Mouse (Mus musculus) left cerebral cortex, postnatal 10 days (tissue): Measurements from ENCODE around the gene Man2a2. TPM values are rescaled to one million over a fixed set of nuclear protein-coding genes. Genes with fewer than 3 reads are reported as not detected.
"Not testable (repeated sequence)": the region's sequence is repeated elsewhere in the genome, so short reads cannot be mapped to it uniquely, and the experiment has no call there.

Source experiments
- DNase-seq, 2 experiments: peaks; one replicate each; pipeline ENCODE4 v3.0.0; 2021 to 2022; ENCODE audit warnings: low spot score in 2 of 2, mixed read lengths in 1 of 2; ENCODE audit errors: extremely low spot score in 1 of 2
- intact Hi-C: fragments of 180-260 bp; cut with DNase I; formaldehyde crosslinking; loops from one replicate; pipeline ENCODE4 v1.15.1; 2025
- total RNA-seq, 2 experiments: library from RNA; stranded (reverse); gene quantifications; 2 replicates each; pipeline ENCODE4 v1.2.3; 2021

The Man2a2 gene
- total RNA-seq, 2 experiments from 2014 or later: 106 to 108 TPM

DNA sequence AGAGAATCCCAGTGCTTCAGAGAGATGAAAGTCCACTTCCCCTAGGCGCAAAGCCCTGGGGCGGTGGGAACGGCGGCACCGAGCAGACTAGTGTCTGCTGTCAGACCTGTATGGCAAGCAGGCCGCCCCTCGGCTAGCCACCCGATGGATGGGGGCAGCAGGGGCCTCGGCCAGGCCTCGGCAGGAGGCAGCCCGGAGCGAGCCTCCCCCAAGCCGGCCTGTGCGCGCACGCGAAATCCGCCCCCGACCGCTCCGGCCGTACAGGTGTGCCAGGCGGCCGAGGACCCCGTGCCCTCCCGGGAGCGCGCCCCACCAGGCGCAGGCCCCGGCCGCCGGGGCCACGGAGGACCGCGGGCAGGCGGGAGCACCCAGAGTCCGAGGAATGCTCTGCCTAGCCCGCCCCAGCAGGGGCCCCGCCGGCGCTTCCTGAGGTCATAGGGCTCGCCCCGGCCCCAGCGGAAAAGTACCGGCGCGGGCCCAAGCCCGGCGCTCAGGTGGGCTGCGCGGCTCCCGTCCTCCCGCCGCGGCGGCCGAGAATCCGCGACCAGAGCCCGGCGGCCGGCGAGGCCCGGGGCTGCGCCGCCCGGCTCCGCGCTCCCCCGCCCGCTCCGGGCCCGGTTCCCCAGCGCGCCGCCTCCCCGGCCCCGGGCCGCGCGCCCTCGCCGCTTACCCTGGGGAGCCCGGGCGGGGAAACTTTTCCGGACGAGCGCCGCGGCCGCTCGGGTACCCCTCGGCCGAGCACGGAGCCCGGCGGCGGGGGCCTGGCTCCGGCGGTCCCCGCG lies 30.9 kb upstream of the Man2a2 start:
- peak in 1 of 2 experiments; percentile 77 for DNase-seq
- intact Hi-C loops: loop anchor here (5.0 kb wide), 1 partner anchor 55 kb away; no protein-coding TSS in a partner anchor

DNA sequence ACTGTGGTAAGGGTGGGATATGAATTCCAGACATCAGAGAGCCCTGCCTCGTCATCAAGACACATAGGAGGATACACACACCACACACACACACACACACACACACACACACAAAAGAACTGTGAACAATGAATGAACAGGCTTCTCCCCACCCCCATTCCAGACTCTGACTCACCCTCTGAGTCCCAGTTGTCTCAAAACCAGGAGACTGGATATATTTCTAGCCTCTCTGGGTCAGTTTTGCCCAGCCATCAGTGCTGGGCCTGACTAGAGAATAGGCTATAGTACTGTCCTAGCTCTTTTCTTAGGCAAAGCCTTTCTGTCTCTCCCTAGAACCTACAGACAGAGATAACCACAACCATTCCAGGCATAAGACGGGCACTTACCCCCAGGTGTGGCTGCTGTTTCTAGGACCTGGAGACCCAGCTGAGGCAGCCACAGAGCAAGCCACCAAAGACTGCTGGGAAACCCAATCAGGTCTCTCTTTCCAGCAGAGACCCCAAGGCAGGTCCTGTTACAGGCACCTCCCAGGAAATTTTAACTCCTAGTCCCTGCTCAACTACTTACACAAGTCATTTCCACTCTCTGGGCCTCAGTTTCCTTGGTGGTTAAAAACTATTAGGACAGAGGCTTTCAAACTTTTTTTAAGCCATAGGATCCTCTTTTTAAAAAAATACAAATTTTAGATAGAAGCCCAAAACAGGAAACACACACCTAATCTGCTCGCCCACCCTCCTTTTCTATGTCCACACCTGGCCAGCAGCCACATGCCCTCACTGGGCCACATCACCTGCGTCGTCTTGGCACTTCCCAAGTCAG lies 30.1 kb upstream of the Man2a2 start:
- no peak for DNase-seq
- intact Hi-C loops: loop anchor here (5.0 kb wide), 1 partner anchor 56 kb away; no protein-coding TSS in a partner anchor

DNA sequence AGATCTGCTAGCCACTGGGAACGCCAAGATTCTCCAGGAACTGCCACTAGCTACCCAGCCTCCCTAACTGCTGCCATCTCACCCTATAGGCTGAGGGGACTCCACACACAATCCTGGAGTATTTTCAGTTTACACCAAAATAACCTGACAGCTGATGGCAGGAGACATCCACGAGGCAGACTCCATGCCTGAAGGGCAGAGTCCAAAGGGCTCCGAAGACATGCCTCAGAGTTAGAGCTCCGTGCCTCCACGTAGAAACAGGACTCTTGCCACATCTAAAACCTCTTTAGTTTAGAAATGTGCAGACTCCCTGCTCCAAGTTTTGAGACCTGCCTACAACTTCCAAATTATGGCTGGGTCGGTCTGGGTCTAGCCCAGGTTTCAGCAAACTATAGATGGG lies 29.4 kb upstream of the Man2a2 start:
- intact Hi-C loops: loop anchor here (5.0 kb wide), 1 partner anchor 57 kb away; no protein-coding TSS in a partner anchor
- no peak for DNase-seq

DNA sequence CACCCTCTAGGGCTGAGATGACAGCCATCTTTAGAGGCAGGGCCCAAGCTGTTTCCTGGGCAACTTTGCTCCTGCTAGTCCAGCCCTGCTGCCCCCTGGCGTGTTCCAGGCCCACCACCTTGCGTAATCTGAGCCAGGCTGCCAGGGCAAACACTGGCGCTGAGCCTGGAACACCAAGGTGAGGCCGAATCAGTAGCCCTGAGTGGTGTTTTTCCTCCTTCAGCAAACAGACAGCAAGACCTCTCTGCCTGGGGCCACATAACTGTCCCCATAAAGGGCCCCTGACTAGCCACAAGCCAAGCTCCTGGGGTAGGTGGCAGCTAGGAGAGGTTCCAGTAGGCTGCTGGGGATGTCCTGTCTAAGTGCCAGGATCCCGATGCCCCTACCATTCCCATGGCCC lies 28.9 kb upstream of the Man2a2 start:
- peak in 1 of 2 experiments; percentile 61 for DNase-seq
- intact Hi-C loops: loop anchor here (5.0 kb wide), 1 partner anchor 57 kb away; no protein-coding TSS in a partner anchor

DNA sequence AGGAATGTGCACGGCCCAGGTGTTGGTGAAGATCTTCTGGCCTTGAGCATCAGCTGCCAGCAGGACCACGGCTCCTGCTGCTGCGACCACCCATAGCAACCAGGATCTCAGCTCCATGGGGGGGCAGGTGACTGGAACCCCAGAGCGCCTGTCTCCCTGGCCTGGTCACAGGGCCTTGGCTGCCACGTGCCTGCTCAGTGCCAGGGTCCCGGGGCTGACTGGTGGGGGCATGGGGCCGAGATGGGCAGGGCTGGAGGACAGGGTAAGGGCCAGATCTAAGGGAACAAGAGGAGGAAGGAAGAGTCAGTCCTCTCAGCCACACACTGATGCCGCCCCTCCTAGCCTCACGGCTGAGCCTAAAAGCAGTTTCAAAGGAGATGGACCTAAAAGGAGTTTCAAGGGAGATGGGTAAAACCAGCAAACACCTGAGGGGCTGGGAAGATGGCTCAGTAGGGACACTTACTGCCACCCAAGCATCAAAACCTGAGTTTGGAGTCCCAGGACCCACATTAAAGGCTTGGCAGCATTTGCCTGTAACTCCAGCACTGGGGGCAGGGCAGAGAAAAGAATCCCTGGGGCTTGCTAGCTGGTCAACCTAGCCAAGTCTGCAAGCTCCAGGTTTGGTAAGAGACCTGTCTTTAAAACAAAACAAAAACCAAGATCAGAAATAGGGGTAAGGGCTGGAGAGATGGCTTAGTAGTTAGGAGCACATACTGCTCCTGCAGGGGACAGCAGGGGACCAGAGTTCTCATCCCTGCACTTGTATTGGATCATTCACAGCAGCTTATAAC lies 27.7 kb upstream of the Man2a2 start:
- intact Hi-C loops: no loop called here
- no peak for DNase-seq

DNA sequence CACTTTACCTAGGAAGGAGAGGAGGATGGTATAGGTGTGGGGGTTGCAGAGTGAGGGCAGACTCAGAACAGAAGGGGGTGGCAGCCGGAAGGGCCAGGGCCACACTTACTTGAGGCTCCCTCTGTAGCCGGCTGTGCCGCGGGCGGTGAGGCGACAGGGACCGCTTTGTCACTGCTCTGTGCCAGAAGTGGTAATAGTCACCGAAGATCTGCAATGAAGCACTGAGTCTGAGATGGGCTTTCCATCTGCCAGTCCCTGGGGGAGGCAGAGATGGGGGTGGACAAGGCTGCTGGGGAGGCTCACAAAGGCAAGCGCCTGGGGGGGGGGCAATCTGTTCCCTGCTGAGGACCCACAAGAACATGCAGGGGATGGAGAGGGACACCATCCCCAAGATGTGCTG lies 26.8 kb upstream of the Man2a2 start:
- DNase-seq: no peak
- intact Hi-C loops: no loop called here

DNA sequence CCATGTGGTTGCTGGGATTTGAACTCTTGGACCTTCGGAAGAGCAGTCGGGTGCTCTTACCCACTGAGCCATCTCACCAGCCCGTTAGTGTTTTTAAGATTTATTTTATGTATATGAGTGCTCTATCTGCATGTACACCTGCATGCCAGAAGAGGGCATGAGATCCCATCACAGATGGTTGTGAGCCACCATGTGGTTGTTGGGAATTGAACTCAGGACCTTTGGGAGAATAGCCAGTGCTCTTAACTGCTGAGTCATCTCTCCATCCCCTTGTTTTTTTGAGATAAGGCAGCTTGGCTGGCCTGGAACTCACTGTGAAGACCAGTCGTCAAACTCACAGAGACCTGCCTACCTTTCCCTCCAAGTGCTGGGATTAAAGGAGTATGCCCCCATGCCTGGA lies 25.3 kb upstream of the Man2a2 start:
- intact Hi-C loops, DNase-seq: not testable (repeated sequence)

DNA sequence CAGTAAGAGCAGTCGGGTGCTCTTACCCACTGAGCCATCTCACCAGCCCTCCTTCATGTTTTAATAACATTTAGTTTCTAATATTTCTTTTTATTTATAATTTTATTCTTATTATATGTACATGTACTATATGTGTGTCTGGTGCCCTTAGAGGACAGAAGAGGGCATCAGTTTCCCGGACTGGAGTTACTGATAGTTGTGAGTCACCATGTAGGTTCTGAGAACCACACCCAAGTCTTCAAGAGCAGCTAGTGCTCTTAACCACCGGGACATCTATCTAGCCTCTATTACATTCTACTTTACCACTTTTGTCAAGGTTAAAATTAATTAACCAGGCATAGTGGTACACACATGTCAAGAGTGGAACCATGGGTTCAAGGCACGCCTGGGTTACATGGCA lies 23.4 kb upstream of the Man2a2 start:
- intact Hi-C loops: no loop called here
- DNase-seq: no peak

DNA sequence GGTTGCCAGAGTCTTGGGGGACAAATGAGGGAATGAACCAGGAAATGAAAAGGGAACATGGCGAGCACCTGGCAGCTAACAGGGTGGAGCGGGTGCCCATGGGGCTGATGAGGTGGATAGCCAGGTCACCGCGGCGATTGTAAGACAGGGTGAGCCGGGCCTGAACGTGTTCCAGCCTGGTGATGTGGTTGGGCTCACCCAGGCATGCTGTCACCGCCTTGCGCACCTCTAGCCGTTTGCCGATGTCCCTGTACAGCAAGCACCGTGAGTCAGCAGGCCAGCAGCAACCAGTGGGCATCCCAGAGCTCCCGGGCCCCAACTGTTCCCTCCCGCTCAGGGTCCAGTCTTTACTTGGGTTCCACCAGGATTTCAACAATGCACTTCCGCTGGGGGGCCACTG lies 20.9 kb upstream of the Man2a2 start:
- intact Hi-C loops: no loop called here

DNA sequence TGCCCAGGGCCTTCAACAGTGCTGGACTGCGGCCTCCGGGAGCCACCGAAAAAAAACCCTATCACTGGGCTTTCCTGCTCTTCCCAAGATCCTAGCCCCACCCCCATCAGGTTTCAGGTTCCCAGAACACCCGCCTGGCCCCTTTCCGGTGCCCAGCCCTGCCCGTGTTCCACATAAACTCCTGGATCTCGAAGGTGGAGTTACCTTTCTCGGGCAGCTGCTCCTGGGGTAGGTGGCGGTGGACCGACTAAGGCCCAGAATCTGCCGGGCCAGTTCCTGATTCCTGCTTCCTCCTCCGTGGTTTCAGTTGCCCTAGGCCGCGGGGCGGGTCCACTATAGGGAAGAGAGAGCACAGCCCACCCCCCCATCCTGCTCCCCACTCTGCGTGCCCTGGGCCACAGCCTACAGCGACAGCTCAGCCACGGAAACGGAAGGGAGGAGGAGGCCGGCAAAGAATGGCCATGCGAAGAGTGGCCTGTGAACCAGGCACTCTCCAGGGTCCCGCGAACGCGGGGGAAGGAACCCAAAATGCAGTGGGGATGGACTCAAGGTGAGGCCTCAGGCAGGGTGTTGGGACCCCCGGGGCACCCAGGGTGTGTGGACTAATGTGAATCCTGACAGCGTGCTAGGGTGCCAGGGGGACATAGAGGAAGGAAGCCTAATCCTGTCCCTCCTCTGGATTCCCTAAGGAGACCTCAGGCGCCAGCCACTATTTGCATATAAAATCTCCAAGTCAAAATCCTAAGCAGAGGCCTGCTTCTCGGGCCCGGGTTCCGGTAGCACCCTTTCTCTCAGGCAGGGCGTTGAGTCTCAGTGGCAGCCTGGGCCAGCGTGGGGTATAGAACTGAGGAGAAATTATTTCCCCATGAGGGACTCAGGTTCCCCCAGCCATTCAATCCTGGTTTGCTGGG lies 16.7 kb upstream of the Man2a2 start, which contains the start of gene Fes:
Gene Fes, minus strand, starts transcription at position 314 of the 911 bp plus-strand sequence.
- peak in 1 of 2 experiments; percentile 87 for DNase-seq
- intact Hi-C loops: loop anchor here (2.0 to 10.0 kb wide), 2 partner anchors 193 to 307 kb away; no protein-coding TSS in a partner anchor

More for the DNA sequence above, 20.9 kb upstream of the Man2a2 start:
- no peak for DNase-seq

DNA sequence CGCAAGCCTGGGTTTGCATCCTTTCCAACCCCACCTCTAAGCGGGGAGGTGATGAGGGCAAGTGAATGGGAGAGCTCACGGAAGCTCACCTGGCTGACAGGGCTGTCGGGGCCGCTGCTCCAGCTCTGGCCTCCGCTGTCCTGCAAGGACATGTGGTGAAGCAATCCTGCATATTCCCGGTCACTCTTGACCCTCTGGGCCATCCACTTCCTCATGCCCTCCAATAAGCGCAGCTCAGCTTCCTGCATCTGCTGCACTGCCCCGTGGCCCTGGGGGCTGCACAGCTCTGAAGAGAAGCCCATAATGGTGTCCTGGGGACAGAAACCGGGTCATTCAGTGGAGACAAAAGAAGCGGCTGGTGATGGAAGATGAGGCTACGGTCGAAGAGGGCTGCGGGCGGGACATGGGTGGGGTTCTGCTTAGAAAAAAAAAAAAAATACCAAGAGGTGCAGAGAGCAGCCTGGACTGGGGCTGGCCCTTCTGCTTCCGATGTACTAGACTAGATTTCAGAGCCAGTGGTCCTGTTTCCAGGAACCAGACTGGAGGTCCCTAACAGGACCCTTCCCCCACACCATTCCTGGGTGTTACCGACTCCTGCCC lies 16.0 kb upstream of the Man2a2 start:
- intact Hi-C loops: loop anchor here (2.0 to 10.0 kb wide), 2 partner anchors 194 to 308 kb away; no protein-coding TSS in a partner anchor
- no peak for DNase-seq

DNA sequence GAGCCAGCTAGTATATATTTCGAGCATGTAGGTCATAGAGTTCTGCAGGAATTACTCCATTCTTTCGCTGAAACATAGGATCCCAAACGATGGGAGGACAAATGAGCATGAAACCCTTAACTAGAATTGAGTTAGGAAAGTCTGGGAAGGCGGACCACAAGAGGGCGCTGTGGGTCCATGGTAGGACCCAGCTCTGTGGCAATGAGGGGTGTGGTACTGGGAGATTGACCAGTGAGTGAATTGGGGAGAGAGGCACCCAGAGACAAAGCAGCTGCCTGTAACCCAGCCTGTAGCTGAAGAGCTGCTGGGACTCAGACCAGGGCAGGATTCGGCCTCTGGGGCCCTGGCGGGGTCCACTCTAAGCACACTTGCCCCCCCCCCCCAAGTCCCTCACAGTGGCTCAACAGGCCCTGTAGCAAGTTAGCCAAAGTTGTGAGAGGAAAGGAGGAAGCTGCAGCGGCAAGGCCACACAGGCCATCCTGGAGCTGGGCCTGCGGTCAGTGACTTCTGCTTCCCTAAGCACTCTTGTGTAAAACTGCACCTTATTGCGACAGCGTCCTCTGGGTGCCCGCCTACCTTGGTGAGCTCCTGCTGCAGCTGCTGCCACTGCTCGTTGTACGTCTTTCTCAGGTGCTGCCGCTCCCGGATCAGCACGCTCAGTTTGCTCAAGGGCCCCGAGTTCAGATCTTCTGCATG lies 15.2 kb upstream of the Man2a2 start:
- intact Hi-C loops: loop anchor here (2.0 to 10.0 kb wide), 2 partner anchors 194 to 308 kb away; no protein-coding TSS in a partner anchor
- peak; percentile 89 to 92 for DNase-seq

DNA sequence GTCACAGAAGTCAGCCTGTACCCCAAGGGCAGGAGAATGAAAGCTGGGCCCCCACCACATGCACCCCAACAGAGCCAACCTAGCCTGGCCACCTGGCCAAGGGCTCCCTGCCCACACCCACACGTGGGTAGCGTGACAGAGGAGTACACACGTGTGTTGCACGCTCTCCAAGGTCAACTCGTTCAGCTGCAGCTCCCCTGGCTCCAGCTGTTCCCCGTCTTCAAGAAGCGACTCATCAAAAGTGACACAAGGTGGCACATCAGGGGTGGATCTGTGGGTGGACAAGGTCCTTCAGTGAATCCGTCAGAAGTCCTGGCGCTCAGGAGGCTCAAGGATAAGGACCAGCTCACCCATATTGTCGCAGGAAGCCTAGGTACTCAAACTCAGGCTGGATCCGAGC lies 11.7 kb upstream of the Man2a2 start:
- no peak for DNase-seq
- intact Hi-C loops: loop anchor here (10.0 kb wide), 1 partner anchor 312 kb away; no protein-coding TSS in a partner anchor

DNA sequence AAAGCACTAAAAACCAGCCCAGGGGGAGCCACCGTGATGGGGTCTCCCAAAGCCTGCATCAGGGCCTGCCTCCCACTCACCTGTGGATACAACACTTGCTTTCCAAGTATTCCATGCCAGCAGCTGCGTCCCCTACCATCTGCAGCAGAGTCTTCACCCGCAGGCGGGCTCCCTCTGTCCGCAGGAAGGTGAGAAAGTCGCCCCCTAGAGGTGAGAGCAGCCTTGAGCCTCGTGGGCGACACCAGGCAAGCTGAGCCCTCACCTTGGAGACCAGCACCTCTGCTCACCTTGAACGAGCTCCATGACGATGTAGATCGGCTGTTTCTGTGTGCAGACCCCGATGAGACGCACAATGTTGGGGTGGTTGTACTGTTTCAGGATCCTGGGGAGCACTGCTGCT lies 8.4 kb upstream of the Man2a2 start:
- intact Hi-C loops: loop anchor here (5.0 kb wide), 1 partner anchor 37 kb away; the partner anchor contains the start of genes Hddc3 and Unc45a
- peak in 1 of 2 experiments; percentile 51 for DNase-seq

DNA sequence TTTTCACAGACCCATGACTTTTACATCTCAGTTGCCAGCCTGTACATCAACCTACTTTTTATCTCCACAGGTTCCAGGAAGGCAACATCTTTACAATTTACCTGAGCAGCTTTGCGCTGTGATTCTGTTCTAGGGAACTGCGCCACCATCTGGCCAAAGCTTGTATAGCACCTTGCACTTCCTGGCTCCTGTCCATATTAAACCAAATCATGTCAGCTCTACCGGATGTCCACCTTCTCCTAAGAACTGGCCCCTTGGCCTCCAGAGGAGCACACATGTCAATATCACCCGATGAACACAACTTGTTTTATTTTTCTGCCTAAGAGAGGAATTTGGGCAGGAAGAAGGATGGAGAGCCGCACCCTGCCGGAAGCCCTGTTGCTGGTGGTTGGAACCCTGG lies 6.3 kb upstream of the Man2a2 start:
- intact Hi-C loops: loop anchor here (5.0 kb wide), 1 partner anchor 35 kb away; the partner anchor contains the start of genes Hddc3 and Unc45a
- DNase-seq: no peak

DNA sequence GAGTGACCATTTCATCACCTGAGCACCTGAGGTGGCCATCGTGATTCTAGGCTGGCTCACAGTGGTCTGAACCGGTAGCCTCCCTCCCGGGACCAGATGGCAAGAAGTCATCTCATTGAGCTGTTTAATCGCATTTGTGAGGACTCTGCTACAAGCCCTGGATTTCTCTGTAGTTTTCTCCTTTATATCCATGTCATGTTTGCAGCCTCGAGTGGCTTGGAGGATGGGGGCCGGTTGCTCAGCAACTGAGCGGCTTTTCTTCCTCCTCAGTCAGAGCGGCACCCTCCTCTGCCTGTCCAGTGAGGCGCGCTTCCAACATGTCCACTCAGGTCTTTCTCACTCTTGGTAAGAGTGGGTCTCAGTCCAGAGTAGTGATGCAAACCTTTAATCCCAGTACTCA lies 5.0 kb upstream of the Man2a2 start:
- intact Hi-C loops: loop anchor here (5.0 kb wide), 1 partner anchor 34 kb away; the partner anchor contains the start of genes Hddc3 and Unc45a
- DNase-seq: no peak
